Mouse (Mus musculus) G1E (cell line): ENCODE data around the gene Pole2.

Experiments used
- CTCF ChIP-seq: IDR thresholded peaks from 2 replicates; pipeline ENCODE4 v1.5.1; 2012; ENCODE audit warnings: low read depth, low read length, inconsistent platforms, mixed read lengths
- GATA1 ChIP-seq: IDR thresholded peaks from 2 replicates; pipeline ENCODE4 v1.6.1; 2012; ENCODE audit warnings: borderline replicate concordance, low read length, inconsistent platforms, mixed read lengths
- GATA2 ChIP-seq: IDR thresholded peaks from 2 replicates; pipeline ENCODE4 v1.6.1; 2012; ENCODE audit warnings: low read depth, low read length, inconsistent platforms, borderline replicate concordance
- POLR2AphosphoS5 ChIP-seq: IDR thresholded peaks from 2 replicates; pipeline ENCODE4 v1.6.1; 2012; ENCODE audit warnings: low read depth, low read length, inconsistent platforms; ENCODE audit not compliant: insufficient replicate concordance

GRCm38 (mm10) chr12:69155923-69156322, 72.1 kb downstream of the Pole2 start:
- TF ChIP-seq GATA1, result no peak
- TF ChIP-seq CTCF, result no peak
- no peak for TF ChIP-seq POLR2AphosphoS5
- no peak for TF ChIP-seq GATA2
